Mouse (Mus musculus) lung, adult 2 months (tissue): ENCODE measurements around the gene Ripor1. TPM values are rescaled to one million over a fixed set of nuclear protein-coding genes. Genes with fewer than 3 reads are reported as not detected.
"Not testable (repeated sequence)": the region's sequence is repeated elsewhere in the genome, so short reads cannot be mapped to it uniquely, and the experiment has no call there.

Source experiments
- DNase-seq: peaks from one replicate; pipeline ENCODE4 v3.0.0; 2022
- H3K4me1 ChIP-seq: fragments of 200-500 bp; 2 replicates; pipeline ENCODE4 v1.6.1; 2011; ENCODE audit warnings: low read length; ENCODE audit not compliant: control insufficient read depth, insufficient read depth
- H3K4me3 ChIP-seq: fragments of 200-500 bp; replicated peaks from 2 replicates; pipeline ENCODE3; 2011; ENCODE audit warnings: low read depth, mild to moderate bottlenecking, control low read depth, low read length; ENCODE audit errors: extremely low read depth
- CTCF ChIP-seq: fragments of 200-500 bp; IDR thresholded peaks from 2 replicates; pipeline ENCODE4 v1.5.1; 2011; ENCODE audit warnings: mild to moderate bottlenecking, low read length, control low read depth; ENCODE audit not compliant: insufficient read depth
- POLR2A ChIP-seq: fragments of 200-500 bp; IDR thresholded peaks from 2 replicates; pipeline ENCODE4 v1.6.1; 2011; ENCODE audit warnings: low read depth, mild to moderate bottlenecking, control low read depth, low read length, borderline replicate concordance; ENCODE audit errors: extremely low read depth
- WGBS: fragments of 180-500 bp; shearing (Covaris S2); methylation state at CpG from one replicate; pipeline ENCODE4 v1.1.7; 2018; 5-methylcytosine and 5-hydroxymethylcytosine counted together
- polyA plus RNA-seq: library from polyadenylated mRNA; depleted of rRNA; stranded (reverse); fragments of >200 nt; gene quantifications from 2 replicates; pipeline ENCODE4 v1.2.3, GENCODE M21; 2012

Gene Ripor1
- polyA plus RNA-seq, 1 experiment = 71.7 TPM

GRCm38 (mm10) chr8:105601301-105601700, 3.8 kb upstream of the Ripor1 start:
- no peak for DNase-seq
- TF ChIP-seq CTCF (no peak), POLR2A (no peak)
- Histone ChIP-seq H3K4me1 (peaks cover 6% of the 10 kb centered on the region; the same call in 1 of the 2 replicates), H3K4me3 (no peak overlapping the region)
- WGBS = 75% methylated on average over 5 of the region's 5 CpGs

GRCm38 (mm10) chr8:105602540-105602939, 2.5 kb upstream of the Ripor1 start:
- not testable (repeated sequence) for DNase-seq, H3K4me1 ChIP-seq, H3K4me3 ChIP-seq
- 81% methylated on average over 3 of the region's 3 CpGs for WGBS

GRCm38 (mm10) chr8:105605491-105606188, 585 bp downstream of the Ripor1 start:
- TF ChIP-seq CTCF (no peak), POLR2A (no peak)
- DNase-seq = peak; percentile 61
- WGBS = under 1% methylated on average over 32 of the region's 39 CpGs
- peak overlapping the region; percentile 85 for H3K4me3 ChIP-seq
- H3K4me1 ChIP-seq = peaks cover 12% of the 10 kb centered on the region

GRCm38 (mm10) chr8:105606189-105607023, 1.4 kb downstream of the Ripor1 start:
- peak; percentile 83 for DNase-seq
- no peak for TF ChIP-seq CTCF
- peak; percentile 99 for TF ChIP-seq POLR2A
- 1% methylated on average over 30 of the region's 30 CpGs for WGBS
- Histone ChIP-seq H3K4me1 (peaks cover 12% of the 10 kb centered on the region), H3K4me3 (peak overlapping the region; percentile 85)

GRCm38 (mm10) chr8:105607062-105607461, 2.0 kb downstream of the Ripor1 start:
- Histone ChIP-seq H3K4me1 (peaks cover 14% of the 10 kb centered on the region), H3K4me3 (peak overlapping the region; percentile 85)
- 7% methylated on average over 10 of the region's 10 CpGs for WGBS
- no peak for TF ChIP-seq CTCF
- no peak for TF ChIP-seq POLR2A
- DNase-seq = no peak

GRCm38 (mm10) chr8:105607684-105608083, 2.6 kb downstream of the Ripor1 start:
- WGBS = 10% methylated on average over 4 of the region's 4 CpGs
- Histone ChIP-seq H3K4me1 (peaks cover 14% of the 10 kb centered on the region), H3K4me3 (no peak overlapping the region)
- DNase-seq = no peak
- TF ChIP-seq POLR2A (no peak), CTCF (peak; percentile 16; the same call in 1 of the 2 replicates)

DNA sequence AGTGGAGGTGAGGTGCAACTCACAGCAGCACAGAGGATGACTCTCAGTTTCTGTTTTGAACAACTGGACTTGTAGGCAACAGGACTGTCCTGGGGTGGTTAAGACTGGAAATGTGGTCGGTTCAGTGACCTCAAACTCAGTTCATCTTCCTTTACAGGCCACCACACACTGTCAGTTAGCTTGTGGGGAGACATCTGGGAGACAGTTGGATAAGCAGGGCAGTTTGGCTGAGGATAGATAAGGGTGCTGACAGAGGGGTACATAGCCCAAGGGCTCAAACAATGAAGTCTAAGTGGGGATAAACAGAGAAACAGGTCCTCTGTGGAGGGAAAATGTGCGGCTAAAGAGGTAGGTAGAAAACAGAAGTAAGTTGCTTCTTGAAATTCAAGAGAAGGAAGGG, 4.3 kb downstream of the Ripor1 start:
- no peak for TF ChIP-seq POLR2A
- no peak for TF ChIP-seq CTCF
- H3K4me3 ChIP-seq = no peak overlapping the region
- H3K4me1 ChIP-seq = peaks cover 14% of the 10 kb centered on the region
- 39% methylated on average over 2 of the region's 2 CpGs for WGBS
- DNase-seq = no peak

GRCm38 (mm10) chr8:105609771-105610170, 4.7 kb downstream of the Ripor1 start:
- Histone ChIP-seq H3K4me1 (peaks cover 11% of the 10 kb centered on the region; the same call in 1 of the 2 replicates), H3K4me3 (no peak overlapping the region)
- no peak for TF ChIP-seq POLR2A
- TF ChIP-seq CTCF = no peak
- WGBS = 39% methylated on average over 4 of the region's 4 CpGs
- DNase-seq = no peak

DNA sequence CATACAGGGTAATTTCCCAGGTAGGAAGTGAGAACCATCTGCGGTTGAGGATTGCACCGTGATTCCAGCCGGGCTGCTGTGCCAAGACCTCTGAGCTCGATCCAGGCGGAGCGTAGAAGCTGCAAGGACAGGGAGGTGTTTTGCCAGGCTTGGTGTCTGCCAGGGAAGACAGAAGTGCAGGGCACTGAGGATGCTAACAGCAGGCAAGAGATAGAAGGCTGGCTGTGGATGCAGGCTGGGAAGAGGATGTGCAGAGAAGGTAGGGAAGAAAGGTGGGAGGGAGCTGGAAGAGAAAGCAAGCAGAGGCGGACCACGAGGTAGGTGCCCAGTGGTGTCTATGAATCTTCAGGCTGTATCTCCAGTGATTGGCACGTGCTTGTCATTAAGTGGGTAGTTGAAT, 6.8 kb downstream of the Ripor1 start:
- DNase-seq = no peak

DNA sequence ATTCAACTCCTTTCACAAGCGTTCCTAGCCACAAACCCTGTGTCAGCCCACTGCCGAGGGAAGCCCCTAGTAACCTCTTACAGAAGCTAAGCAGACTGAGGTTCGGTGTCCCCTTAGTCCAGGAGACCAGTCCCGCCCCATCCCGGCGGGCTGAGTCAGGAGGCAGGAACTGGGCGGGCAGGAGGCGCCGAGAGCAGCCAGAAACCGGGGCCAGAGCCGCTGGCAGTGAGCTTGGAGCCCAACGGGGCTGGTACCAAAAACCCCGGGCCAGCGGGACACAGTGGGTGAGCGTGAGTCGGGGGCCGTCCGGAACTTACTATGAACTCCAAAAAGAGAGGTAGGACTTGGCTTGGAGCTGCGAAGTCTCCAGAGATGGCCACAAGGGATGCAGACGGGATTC, 8.0 kb downstream of the Ripor1 start:
- TF ChIP-seq CTCF (no peak), POLR2A (peak; percentile 59; the same call in 1 of the 2 replicates)
- peaks cover 8% of the 10 kb centered on the region; the same call in 1 of the 2 replicates for H3K4me1 ChIP-seq
- 2% methylated on average over 20 of the region's 20 CpGs for WGBS
- H3K4me3 ChIP-seq = peak overlapping the region; percentile 71
- DNase-seq = peak; percentile 57

More for the DNA sequence above, 6.8 kb downstream of the Ripor1 start:
- H3K4me1 ChIP-seq = peaks cover 11% of the 10 kb centered on the region; the same call in 1 of the 2 replicates
- WGBS = 74% methylated on average over 9 of the region's 9 CpGs
- H3K4me3 ChIP-seq = no peak overlapping the region
- TF ChIP-seq POLR2A (no peak), CTCF (no peak)
